Mouse (Mus musculus) layer of hippocampus, postnatal 25 days (tissue): ENCODE data around the gene H13. TPM values are rescaled to one million over a fixed set of nuclear protein-coding genes. Genes with fewer than 3 reads are reported as not detected.

Experiments
- DNase-seq, 2 experiments: peaks; one replicate each; pipeline ENCODE4 v3.0.0; 2022; ENCODE audit warnings: mixed read lengths in 2 of 2, low spot score in 1 of 2; ENCODE audit errors: extremely low spot score in 1 of 2
- total RNA-seq, 2 experiments: library from RNA; stranded (reverse); gene quantifications; 2 replicates each; pipeline ENCODE4 v1.2.3; 2021

Gene H13
- total RNA-seq, 2 experiments from 2014 or later = 78.4 to 81.8 TPM

GRCm38 (mm10) chr2:152696476-152697164, 27.4 kb downstream of the H13 start:
- peak; percentile 93 to 97 for DNase-seq

- no peak for DNase-seq
Measured at GRCm38 (mm10) chr2:152700138-152700537, 30.9 kb downstream of the H13 start.

- no peak for DNase-seq
Measured at GRCm38 (mm10) chr2:152700725-152701124, 31.5 kb downstream of the H13 start.

- DNase-seq = no peak
Measured at GRCm38 (mm10) chr2:152703596-152704255, 34.5 kb downstream of the H13 start.

DNA sequence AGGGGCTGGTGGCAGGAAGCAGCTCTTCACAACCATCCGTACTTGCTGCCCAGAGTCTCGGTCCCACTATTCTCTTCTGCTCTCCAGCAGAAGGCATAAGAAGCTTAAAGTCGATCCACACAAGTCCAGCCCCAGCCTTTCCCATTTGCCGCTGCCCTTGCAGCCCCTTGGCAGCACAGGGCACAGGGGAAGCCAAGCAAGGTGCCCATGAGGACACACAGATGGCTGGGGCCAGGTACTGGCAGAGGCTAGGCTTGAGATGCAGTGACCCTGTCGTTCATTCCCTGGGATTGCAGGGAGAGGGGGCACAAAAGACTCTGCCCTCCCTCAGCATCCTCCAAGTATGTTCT, 35.0 kb downstream of the H13 start:
- DNase-seq = no peak

GRCm38 (mm10) chr2:152704811-152705370, 35.6 kb downstream of the H13 start:
- no peak for DNase-seq

DNA sequence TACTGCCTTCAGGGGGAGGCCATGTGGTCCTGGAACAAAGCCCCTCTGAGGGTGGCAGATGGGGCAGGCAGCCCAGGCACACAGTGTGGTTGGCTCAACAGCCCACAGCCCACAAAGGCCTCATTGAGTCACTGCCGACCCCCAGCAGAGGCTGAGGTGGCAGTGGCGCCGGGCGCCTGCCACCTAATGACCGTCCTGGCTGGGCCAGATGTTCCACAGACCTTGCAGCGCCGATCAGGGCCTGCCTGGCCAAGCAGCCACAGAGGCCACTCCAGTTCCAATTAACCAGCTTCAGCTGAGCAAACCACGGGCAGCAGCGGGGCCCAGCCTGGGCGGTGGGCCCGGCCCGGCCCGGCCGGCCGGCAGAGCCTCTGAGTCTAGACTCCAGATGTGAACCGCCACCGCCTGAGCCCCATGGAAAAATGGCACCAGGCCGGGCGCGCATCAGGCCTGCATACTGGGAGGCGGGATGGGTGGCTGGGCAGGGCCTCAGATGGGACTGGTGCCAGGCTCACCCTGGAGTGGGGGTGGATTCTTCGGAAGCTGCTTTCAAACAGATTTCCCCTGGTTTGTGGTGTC, 36.8 kb downstream of the H13 start:
- DNase-seq = peak; percentile 48 to 55

GRCm38 (mm10) chr2:152707186-152707585, 37.9 kb downstream of the H13 start:
- DNase-seq = no peak

GRCm38 (mm10) chr2:152707627-152708026, 38.4 kb downstream of the H13 start:
- peak; percentile 38 to 49 for DNase-seq

DNA sequence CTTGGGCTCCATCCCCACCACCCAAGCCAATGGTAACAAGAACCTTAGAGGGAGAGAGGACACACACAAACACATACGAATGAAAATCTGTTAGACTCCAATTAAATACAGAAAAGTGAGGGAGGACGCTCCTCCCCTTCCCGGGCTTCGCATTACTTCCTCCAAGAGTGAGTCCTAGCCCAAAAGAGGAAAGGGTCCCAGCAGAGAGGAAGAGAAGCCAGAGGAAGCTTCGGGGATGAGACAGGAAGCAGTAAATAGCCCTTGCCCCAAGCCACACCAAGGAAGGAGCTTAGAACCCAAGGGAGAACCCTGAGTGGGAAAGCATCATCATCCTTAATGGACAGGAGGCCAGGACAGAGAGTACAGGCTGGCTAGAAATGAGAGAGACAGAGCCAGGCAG, 39.8 kb downstream of the H13 start:
- DNase-seq = no peak

DNA sequence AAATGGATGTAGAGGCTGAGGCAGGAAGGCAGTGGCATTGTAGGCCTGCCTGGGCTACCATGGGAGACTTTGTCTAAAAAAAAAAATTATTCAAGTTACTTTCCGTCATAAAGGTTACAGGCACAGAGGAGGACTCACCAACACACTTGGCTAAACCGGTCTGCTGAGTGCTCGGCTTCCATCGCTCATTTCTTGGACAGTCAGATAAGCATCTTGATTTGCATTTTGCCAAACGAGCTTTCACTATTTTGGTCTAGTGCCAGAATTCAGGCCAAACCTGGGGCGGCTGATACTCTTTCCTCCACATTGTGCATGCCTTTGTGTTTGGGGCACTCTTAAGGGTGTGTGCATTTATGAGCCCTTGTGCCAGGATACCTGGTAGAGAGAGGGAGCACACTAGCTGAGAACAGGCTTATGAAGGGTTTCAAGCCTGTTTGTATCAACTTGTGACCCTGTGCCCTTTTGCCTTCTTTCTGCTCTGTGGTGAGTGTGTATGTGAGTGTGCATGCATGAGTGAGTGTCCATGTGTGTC, 47.0 kb downstream of the H13 start:
- no peak for DNase-seq

- no peak for DNase-seq
Measured at GRCm38 (mm10) chr2:152717652-152718051, 48.4 kb downstream of the H13 start.

GRCm38 (mm10) chr2:152718076-152718475, 48.8 kb downstream of the H13 start:
- no peak for DNase-seq

GRCm38 (mm10) chr2:152723651-152724331, 54.5 kb downstream of the H13 start:
- no peak for DNase-seq

DNA sequence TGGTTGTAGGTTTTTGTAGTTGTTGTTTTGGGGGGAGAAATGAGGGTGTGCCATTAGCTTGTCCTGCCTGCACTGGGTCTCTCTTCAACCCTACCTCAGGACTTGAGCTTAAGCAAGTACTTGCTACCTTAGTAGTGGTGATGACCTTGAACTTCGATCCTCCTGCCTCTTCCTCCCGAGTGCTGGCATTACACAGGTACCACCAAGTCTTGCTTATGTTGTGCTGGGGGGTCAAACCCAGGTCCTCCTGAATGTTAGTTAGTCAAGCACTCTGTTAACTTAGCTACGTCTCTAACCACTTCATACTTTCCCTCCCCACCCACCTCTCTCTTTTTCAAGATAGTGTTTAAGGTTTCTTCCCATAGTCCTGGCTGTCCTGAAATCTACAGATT, 55.1 kb downstream of the H13 start:
- DNase-seq = no peak

GRCm38 (mm10) chr2:152725178-152725750, 56.0 kb downstream of the H13 start:
- no peak for DNase-seq

- DNase-seq = no peak
Measured at GRCm38 (mm10) chr2:152726213-152726612, 57.0 kb downstream of the H13 start.

GRCm38 (mm10) chr2:152726751-152727335, 57.6 kb downstream of the H13 start:
- no peak for DNase-seq

- no peak for DNase-seq
Measured at GRCm38 (mm10) chr2:152727795-152728510, 58.7 kb downstream of the H13 start.
